Mouse (Mus musculus) hindbrain, embryonic 10.5 days (tissue): ENCODE measurements around the gene Proca1. TPM values are rescaled to one million over a fixed set of nuclear protein-coding genes. Genes with fewer than 3 reads are reported as not detected.
A peak's percentile ranks its signal among the peaks of the same experiment; 100 is the strongest.

ENCODE experiments used
- DNase-seq: peaks from one replicate; pipeline ENCODE4 v3.0.0-alpha.2; 2017; ENCODE audit warnings: low spot score
- H3K27ac ChIP-seq: fragments of 300-500 bp; sonication (generic); 2 replicates; pipeline ENCODE4 v1.5.1; 2016; ENCODE audit warnings: mild to moderate bottlenecking, moderate library complexity
- H3K27me3 ChIP-seq: fragments of 300-500 bp; sonication (generic); 2 replicates; pipeline ENCODE4 v1.6.1; 2016; ENCODE audit warnings: mild to moderate bottlenecking; ENCODE audit not compliant: poor library complexity, insufficient read depth, severe bottlenecking
- H3K36me3 ChIP-seq: fragments of 300-500 bp; sonication (generic); 2 replicates; pipeline ENCODE4 v1.6.1; 2016; ENCODE audit warnings: mild to moderate bottlenecking, moderate library complexity
- H3K4me1 ChIP-seq: fragments of 300-500 bp; sonication (generic); replicated peaks from 2 replicates; pipeline ENCODE4 v1.6.1; 2016; ENCODE audit warnings: mild to moderate bottlenecking
- H3K4me3 ChIP-seq: fragments of 300-500 bp; sonication (generic); 2 replicates; pipeline ENCODE4 v1.5.1; 2016; ENCODE audit warnings: mild to moderate bottlenecking, moderate library complexity
- H3K9me3 ChIP-seq: fragments of 300-500 bp; sonication (generic); 2 replicates; pipeline ENCODE4 v1.6.1; 2016; ENCODE audit warnings: mild to moderate bottlenecking, moderate library complexity
- WGBS: fragments of 180-500 bp; shearing (Covaris S2); methylation state at CpG from one replicate; pipeline ENCODE4 v1.1.7; 2016; 5-methylcytosine and 5-hydroxymethylcytosine counted together
- polyA plus RNA-seq: library from polyadenylated mRNA; unstranded; fragments of >200 nt; fragmentation: Nextera tagmentation; extraction: Ambion mirVana; gene quantifications from 2 replicates; pipeline ENCODE4 v1.2.1, GENCODE M21; 2016

Gene Proca1
- polyA plus RNA-seq, 1 experiment from 2014 or later, result 1.6 TPM

GRCm38 (mm10) chr11:78168541-78169468 is 24.4 kb upstream of the Proca1 start:
- no peak for DNase-seq
- Histone ChIP-seq H3K4me1 (peaks cover 23% of the 10 kb centered on the region), H3K27me3 (peaks cover 14% of the 10 kb centered on the region), H3K4me3 (0 out of 2 replicates have a peak overlapping the region, but pooled peaks have one; percentile 9), H3K27ac (no peak overlapping the region), H3K9me3 (no peaks in the 10 kb centered on the region), H3K36me3 (peaks cover 9% of the 10 kb centered on the region)
- 58% methylated on average over 19 of the region's 19 CpGs for WGBS

DNA sequence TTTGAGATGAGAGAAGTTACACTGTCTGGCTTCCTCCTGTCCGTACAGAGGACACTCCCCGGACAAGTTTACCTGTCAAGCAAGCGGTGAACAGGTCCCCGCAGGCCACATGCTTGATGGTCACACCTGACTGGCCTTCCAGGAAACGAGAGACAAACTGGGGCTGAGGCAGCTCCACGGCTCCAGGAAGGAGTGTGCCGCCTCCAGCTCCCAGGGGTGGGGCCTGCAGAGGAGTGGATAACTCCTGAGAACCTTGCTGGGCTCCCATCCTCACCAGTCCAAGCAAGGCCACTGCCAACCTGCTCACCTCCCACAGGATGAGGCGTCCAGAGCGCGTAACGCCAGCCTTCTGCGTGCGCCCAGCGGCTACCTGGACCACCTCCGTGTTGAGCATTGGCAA is 22.9 kb upstream of the Proca1 start:
- WGBS, result 90% methylated on average over 15 of the region's 15 CpGs
- Histone ChIP-seq H3K27me3 (peaks cover 14% of the 10 kb centered on the region), H3K4me1 (peaks cover 18% of the 10 kb centered on the region), H3K4me3 (no peak overlapping the region), H3K36me3 (peaks cover 9% of the 10 kb centered on the region), H3K27ac (no peak overlapping the region), H3K9me3 (no peaks in the 10 kb centered on the region)
- no peak for DNase-seq

DNA sequence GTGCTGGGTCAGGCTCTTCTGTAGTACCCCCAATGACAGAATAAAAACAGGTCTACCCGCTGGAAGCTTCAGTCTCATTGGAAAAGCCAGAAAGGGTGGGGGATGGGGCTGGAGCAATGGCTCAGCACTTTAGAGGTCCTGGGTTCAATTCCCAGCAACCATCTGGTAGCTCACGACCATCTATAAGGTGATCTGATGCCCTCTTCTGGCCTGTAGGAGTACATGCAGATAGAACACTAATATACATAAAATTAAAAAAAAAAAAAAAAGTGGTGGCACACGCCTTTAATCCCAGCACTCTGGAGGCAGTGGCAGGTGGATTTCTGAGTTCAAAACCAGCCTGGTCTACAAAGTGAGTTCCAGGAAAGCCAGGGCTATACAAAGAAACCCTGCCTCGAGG is 21.9 kb upstream of the Proca1 start:
- H3K27me3 ChIP-seq, result peaks cover 14% of the 10 kb centered on the region
- H3K27ac ChIP-seq, result no peak overlapping the region
- peaks cover 9% of the 10 kb centered on the region for H3K36me3 ChIP-seq
- 65% methylated on average over 4 of the region's 4 CpGs for WGBS
- H3K4me1 ChIP-seq, result peaks cover 15% of the 10 kb centered on the region
- no peaks in the 10 kb centered on the region for H3K9me3 ChIP-seq
- no peak overlapping the region for H3K4me3 ChIP-seq
- no peak for DNase-seq

- peaks cover 15% of the 10 kb centered on the region for H3K4me1 ChIP-seq
- H3K4me3 ChIP-seq, result no peak overlapping the region
- H3K27me3 ChIP-seq, result peaks cover 8% of the 10 kb centered on the region
- H3K36me3 ChIP-seq, result peaks cover 9% of the 10 kb centered on the region
- DNase-seq, result no peak
- WGBS, result 82% methylated on average over 16 of the region's 16 CpGs
- H3K27ac ChIP-seq, result no peak overlapping the region
- no peaks in the 10 kb centered on the region for H3K9me3 ChIP-seq
Measured at GRCm38 (mm10) chr11:78172034-78172747, 21.0 kb upstream of the Proca1 start.

DNA sequence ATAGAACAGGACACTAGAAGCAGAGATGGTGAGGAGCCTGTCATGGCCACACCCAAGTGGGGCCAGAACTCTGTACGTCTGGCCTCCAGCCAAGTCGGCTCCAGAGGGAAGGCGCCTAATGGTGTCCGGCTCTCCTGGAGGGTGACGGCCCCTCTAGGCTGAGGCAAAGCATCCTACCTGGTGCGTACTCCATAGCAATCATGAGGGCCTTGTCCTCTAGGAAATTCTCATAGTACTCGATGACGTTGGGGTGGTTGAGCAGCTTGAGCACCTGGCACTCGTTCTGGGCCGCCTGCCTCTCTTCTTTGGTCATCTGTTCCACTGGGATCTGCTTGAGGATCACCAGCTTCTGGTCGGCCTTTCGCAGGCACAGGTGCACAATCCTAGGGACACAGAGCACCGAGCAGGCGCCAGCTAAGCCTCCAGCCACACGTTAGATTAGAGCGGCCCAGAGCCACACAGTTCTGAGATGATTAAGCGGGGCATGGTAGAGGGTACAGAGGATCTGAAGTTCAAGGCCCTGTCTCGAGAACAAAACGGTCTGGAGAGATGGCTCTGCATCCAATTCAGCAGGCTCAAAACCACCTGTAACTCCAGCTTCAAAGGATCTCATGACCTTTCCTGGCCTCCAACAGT is 20.3 kb upstream of the Proca1 start:
- Histone ChIP-seq H3K27me3 (0 out of 2 replicates have a peak, but pooled peaks cover 1% of the 10 kb centered on the region), H3K4me1 (peaks cover 22% of the 10 kb centered on the region), H3K4me3 (no peak overlapping the region), H3K36me3 (peaks cover 9% of the 10 kb centered on the region), H3K9me3 (no peaks in the 10 kb centered on the region), H3K27ac (no peak overlapping the region)
- 88% methylated on average over 19 of the region's 19 CpGs for WGBS
- DNase-seq, result no peak

DNA sequence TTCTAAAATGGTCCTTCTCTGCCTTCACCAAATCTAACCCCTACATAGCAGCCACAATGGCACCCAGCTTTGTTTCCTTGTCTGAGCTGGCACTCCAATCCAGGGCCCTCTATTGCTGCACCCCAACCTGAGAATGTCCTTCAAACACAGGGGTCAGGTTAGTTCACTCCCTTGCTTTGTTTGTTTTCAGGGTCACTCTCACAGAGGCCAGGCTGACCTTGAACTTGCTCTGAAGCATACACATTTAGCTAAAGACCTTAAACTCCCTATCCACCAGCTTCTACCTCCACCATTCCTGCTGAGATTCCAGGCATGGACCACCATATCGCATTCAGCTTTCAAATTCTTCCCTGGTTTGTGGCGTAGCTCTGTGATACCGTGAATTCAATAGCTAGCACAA is 18.7 kb upstream of the Proca1 start:
- Histone ChIP-seq H3K27ac (no peak overlapping the region), H3K4me1 (peaks cover 34% of the 10 kb centered on the region), H3K9me3 (no peaks in the 10 kb centered on the region), H3K27me3 (no peaks in the 10 kb centered on the region), H3K36me3 (peaks cover 20% of the 10 kb centered on the region), H3K4me3 (no peak overlapping the region)
- 93% methylated on average over 3 of the region's 3 CpGs for WGBS
- no peak for DNase-seq

DNA sequence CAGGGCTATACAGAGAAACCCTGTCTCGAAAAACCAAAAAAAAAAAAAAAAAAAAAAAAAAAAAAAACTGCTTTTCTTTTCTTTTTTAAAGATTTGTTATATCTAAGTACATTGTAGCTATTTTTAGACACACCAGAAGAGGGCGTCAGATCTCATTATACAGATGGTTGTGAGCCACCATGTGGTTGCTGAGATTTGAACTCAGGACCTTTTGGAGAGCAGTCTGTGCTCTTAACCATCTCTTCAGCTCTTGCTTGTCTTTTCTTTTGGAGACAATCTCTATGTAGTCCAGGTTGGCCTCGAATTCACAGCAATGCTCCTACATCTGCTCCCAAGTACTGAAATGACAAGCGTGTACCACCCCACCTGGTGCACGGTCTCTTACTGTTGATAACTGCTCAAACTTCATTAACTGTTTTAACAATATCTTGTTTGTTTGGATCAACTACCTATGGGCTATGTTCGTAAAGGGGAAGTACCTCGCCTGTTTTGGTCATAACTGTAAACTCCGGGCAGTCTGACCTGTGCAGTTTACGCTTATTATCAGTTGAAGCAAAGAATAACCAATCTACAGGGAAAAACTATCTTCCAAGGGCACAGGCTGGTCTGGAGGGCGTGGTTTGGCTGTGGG is 17.3 kb upstream of the Proca1 start:
- H3K9me3 ChIP-seq, result no peaks in the 10 kb centered on the region
- H3K27me3 ChIP-seq, result no peaks in the 10 kb centered on the region
- H3K4me1 ChIP-seq, result peaks cover 48% of the 10 kb centered on the region
- DNase-seq, result no peak
- H3K27ac ChIP-seq, result peak overlapping the region; percentile 93
- H3K4me3 ChIP-seq, result peak overlapping the region; percentile 62
- 11% methylated on average over 10 of the region's 10 CpGs for WGBS
- peaks cover 29% of the 10 kb centered on the region for H3K36me3 ChIP-seq

- peak within 1 kb of the TSS; percentile 93 for H3K27ac ChIP-seq
- no peaks in the 10 kb centered on the region for H3K9me3 ChIP-seq
- peaks cover 52% of the 10 kb centered on the region for H3K4me1 ChIP-seq
- H3K4me3 ChIP-seq, result peak within 1 kb of the TSS; percentile 62
- under 1% methylated on average over 32 of the region's 32 CpGs for WGBS
- no peaks in the 10 kb centered on the region for H3K27me3 ChIP-seq
- peaks cover 30% of the 10 kb centered on the region for H3K36me3 ChIP-seq
- DNase-seq, result peak; percentile 91
Measured at GRCm38 (mm10) chr11:78176402-78176862, 16.8 kb upstream of the Proca1 start, which contains the start of the genes Nek8 and Tlcd1. Nek8 (minus strand) TSS chr11:78176675. Tlcd1 (plus strand) TSS chr11:78176711.

DNA sequence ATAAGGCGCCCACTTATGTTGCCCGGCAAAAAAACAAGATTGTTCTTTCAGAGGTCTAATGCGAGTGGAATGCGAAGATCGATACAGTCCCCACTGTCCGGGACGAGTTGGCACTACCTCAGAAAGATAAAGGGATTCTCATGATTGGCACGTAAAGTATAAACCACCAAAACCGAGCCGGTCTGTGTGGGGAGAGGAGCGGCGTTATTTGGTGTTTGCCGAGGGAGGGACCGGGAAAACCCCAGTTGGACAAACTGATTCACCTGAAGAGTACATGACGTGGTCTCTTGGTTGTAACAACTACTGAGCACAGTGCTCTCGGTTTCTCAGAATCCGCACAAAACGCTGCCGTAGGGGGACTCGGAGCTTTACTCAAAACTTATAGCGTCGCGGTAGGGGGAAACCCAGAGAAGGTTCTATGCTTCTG is 16.3 kb upstream of the Proca1 start:
- peak overlapping the region; percentile 62 for H3K4me3 ChIP-seq
- peaks cover 35% of the 10 kb centered on the region for H3K36me3 ChIP-seq
- no peaks in the 10 kb centered on the region for H3K9me3 ChIP-seq
- no peaks in the 10 kb centered on the region for H3K27me3 ChIP-seq
- 1% methylated on average over 23 of the region's 23 CpGs for WGBS
- peaks cover 57% of the 10 kb centered on the region for H3K4me1 ChIP-seq
- DNase-seq, result no peak
- H3K27ac ChIP-seq, result peak overlapping the region; percentile 93

- peak overlapping the region; percentile 62 for H3K4me3 ChIP-seq
- H3K36me3 ChIP-seq, result peaks cover 40% of the 10 kb centered on the region
- peak overlapping the region; percentile 93 for H3K27ac ChIP-seq
- no peak for DNase-seq
- WGBS, result 1% methylated on average over 10 of the region's 10 CpGs
- no peaks in the 10 kb centered on the region for H3K9me3 ChIP-seq
- no peaks in the 10 kb centered on the region for H3K27me3 ChIP-seq
- peaks cover 62% of the 10 kb centered on the region for H3K4me1 ChIP-seq
Measured at GRCm38 (mm10) chr11:78177437-78177836, 15.8 kb upstream of the Proca1 start.

DNA sequence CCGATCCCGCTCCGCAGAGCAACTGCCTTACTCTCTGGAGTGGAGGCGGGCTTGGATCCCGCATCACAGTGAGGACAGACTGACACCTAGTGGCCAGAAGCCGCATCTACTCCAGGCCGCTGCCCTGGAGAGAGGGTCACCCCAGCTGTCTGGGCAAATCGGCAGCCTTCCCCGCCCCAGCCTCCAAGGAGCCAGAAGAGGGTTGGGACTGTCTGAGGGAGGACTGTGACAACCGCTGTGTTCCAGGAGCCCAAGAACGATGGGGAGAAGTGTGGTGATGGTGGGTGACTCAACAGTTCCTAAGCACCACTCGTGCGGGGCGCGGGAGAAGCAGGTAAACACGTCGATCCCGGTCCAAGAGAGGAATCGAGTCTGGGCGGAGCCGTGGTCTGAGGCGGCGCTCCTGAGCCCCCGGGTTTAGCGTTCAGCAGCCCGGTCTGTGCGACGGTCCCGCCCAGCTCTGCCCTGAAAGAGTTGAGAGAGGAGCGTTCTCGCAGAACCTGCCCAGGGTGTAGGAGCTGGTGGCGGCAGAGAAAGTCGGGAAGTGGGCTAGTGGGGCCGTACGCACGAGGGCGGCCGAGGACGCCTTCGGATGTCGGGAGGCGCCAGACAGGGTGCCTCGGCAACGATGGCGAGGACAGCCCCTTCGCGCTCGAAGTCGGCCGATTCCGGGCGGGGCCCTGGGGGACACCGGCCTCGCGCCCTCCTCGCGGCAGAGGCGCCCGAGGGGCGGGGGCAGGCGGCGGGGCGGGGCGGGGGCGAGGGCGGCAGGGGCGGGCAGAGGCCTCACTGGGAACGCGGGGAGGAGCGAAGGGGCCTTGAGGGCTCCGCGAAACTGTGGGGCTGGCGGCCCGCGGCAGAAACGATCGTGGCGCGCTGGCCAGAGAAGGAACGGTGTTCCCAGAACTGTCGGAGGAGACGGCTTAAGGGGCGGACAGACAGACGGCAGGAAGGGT is 15.0 kb upstream of the Proca1 start:
- Histone ChIP-seq H3K36me3 (peaks cover 42% of the 10 kb centered on the region), H3K4me3 (peak overlapping the region; percentile 62), H3K27me3 (no peaks in the 10 kb centered on the region), H3K27ac (peak overlapping the region; percentile 93), H3K4me1 (peaks cover 62% of the 10 kb centered on the region), H3K9me3 (no peaks in the 10 kb centered on the region)
- DNase-seq, result peak; percentile 96
- WGBS, result under 1% methylated on average over 82 of the region's 84 CpGs
